Mouse (Mus musculus): ENCODE data around the gene Gm11567. TPM values are rescaled to one million over a fixed set of nuclear protein-coding genes. Genes with fewer than 3 reads are reported as not detected.

The Gm11567 gene
- polyA plus RNA-seq, 1 experiment from 2014 or later, result not detected

DNA sequence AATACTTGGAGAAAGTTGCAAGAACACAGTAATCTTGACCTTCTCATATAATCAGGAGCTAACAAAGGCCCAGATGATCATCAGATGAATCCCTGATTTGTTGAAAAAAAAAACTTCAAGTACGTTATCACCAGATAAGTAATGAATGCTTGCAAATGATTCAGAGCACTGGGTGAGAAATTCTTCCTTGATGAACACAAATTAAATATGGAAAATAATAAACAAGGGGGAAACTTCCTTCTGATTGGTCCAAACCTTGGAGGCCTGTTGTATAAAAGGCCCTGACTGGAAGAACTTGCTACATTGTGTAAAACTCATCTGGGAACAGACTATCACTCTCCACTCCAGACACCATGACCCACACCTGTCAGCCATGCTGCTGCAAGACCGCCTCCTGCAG lies 28.6 kb downstream of the Gm11567 start, which contains the start of gene Krtap31-1:
Gene Krtap31-1, plus strand, starts transcription at position 301 of the 400 bp plus-strand sequence.
- no peak within 1 kb of the TSS for H3K4me3 ChIP-seq (ENCODE audit: low read length)
- H3K4me2 ChIP-seq (ENCODE audit: low read depth, low read length), result no peak within 1 kb of the TSS
- H3K36me3 ChIP-seq (ENCODE audit: control insufficient read depth, insufficient read depth, low read length), result no peaks in the 10 kb centered on the region
- H3K27ac ChIP-seq (ENCODE audit: low read length), result no peak within 1 kb of the TSS
- ATAC-seq (ENCODE audit: low read depth), result no peak
- H3K9ac ChIP-seq (ENCODE audit: low read length), result no peak within 1 kb of the TSS
- no peaks in the 10 kb centered on the region for H3K27me3 ChIP-seq (ENCODE audit: control insufficient read depth, insufficient read depth, low read depth, low read length)
- no peaks in the 10 kb centered on the region for H3K9me3 ChIP-seq (ENCODE audit: control insufficient read depth, low read length)
- 61% methylated on average over 2 of the region's 2 CpGs for WGBS
- no peaks in the 10 kb centered on the region for H3K4me1 ChIP-seq (replicated peaks; ENCODE audit: control insufficient read depth, insufficient read depth, low read length)

DNA sequence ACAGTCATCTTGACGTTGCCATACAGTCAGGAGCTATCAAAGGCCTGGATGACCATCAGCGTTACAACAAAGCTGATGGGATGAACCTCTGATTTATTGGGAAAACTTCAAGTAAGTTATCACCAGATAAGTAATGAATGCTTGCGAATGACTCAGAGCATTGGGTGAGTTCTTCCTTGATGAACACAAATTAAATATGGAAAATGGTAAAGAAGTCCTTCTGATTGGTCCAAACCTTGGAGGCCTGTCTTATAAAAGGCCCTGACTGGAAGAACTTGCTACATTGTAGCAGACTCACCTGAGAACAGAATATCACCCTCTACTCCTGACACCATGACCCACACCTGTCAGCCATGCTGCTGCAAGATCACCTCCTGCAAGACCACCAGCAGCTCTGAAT lies 35.5 kb downstream of the Gm11567 start, which contains the start of gene Gm11565:
Gene Gm11565, plus strand, starts transcription at position 301 of the 400 bp plus-strand sequence.
- H3K4me2 ChIP-seq (ENCODE audit: low read depth, low read length), result no peak within 1 kb of the TSS
- no peaks in the 10 kb centered on the region for H3K27me3 ChIP-seq (ENCODE audit: control insufficient read depth, insufficient read depth, low read depth, low read length)
- no peak within 1 kb of the TSS for H3K27ac ChIP-seq (ENCODE audit: low read length)
- WGBS, result 81% methylated on average over 3 of the region's 3 CpGs
- H3K9me3 ChIP-seq (ENCODE audit: control insufficient read depth, low read length), result no peaks in the 10 kb centered on the region
- H3K9ac ChIP-seq (ENCODE audit: low read length), result no peak within 1 kb of the TSS
- no peaks in the 10 kb centered on the region for H3K36me3 ChIP-seq (ENCODE audit: control insufficient read depth, insufficient read depth, low read length)
- H3K4me1 ChIP-seq (replicated peaks; ENCODE audit: control insufficient read depth, insufficient read depth, low read length), result no peaks in the 10 kb centered on the region
- no peak within 1 kb of the TSS for H3K4me3 ChIP-seq (ENCODE audit: low read length)
- ATAC-seq (ENCODE audit: low read depth), result no peak

Other genes starting within 250 kb of the Gm11567 start
- gene Krtap4-2, start 244.1 kb upstream of the Gm11567 start, polyA plus RNA-seq (2015; fragmentation: Nextera tagmentation; extraction: Ambion mirVana), result not detected in 2 replicates
- gene Krtap4-7, start 235.1 kb upstream of the Gm11567 start, polyA plus RNA-seq (2015; fragmentation: Nextera tagmentation; extraction: Ambion mirVana), result not detected in 2 replicates
- gene Gm11555, start 229.0 kb upstream of the Gm11567 start, polyA plus RNA-seq (2015; fragmentation: Nextera tagmentation; extraction: Ambion mirVana), result not detected in 2 replicates
- not detected in 2 replicates for gene Gm11563, start 220.2 kb upstream of the Gm11567 start, polyA plus RNA-seq (2015; fragmentation: Nextera tagmentation; extraction: Ambion mirVana)
- gene Krtap4-6, start 213.2 kb upstream of the Gm11567 start, polyA plus RNA-seq (2015; fragmentation: Nextera tagmentation; extraction: Ambion mirVana), result not detected in 2 replicates
- gene Gm14190, start 188.4 kb upstream of the Gm11567 start, polyA plus RNA-seq (2015; fragmentation: Nextera tagmentation; extraction: Ambion mirVana), result not detected in 2 replicates
- not detected in 2 replicates for gene Gm14180, start 144.9 kb upstream of the Gm11567 start, polyA plus RNA-seq (2015; fragmentation: Nextera tagmentation; extraction: Ambion mirVana)
- gene Gm11595, start 106.3 kb upstream of the Gm11567 start, polyA plus RNA-seq (2015; fragmentation: Nextera tagmentation; extraction: Ambion mirVana), result not detected in 2 replicates
- gene Krtap4-8, start 98.5 kb upstream of the Gm11567 start, polyA plus RNA-seq (2015; fragmentation: Nextera tagmentation; extraction: Ambion mirVana), result not detected in 2 replicates
- not detected in 2 replicates for gene Krtap4-9, start 94.0 kb upstream of the Gm11567 start, polyA plus RNA-seq (2015; fragmentation: Nextera tagmentation; extraction: Ambion mirVana)
- not detected in 2 replicates for gene Gm11596, start 85.7 kb upstream of the Gm11567 start, polyA plus RNA-seq (2015; fragmentation: Nextera tagmentation; extraction: Ambion mirVana)
- gene Gm11569, start 80.3 kb upstream of the Gm11567 start, polyA plus RNA-seq (2015; fragmentation: Nextera tagmentation; extraction: Ambion mirVana), result not detected in 2 replicates
- not detected in 2 replicates for gene Gm11554, start 74.7 kb upstream of the Gm11567 start, polyA plus RNA-seq (2015; fragmentation: Nextera tagmentation; extraction: Ambion mirVana)
- gene Krtap4-13, start 69.3 kb upstream of the Gm11567 start, polyA plus RNA-seq (2015; fragmentation: Nextera tagmentation; extraction: Ambion mirVana), result not detected in 2 replicates
- not detected in 2 replicates for gene Gm11564, start 63.5 kb upstream of the Gm11567 start, polyA plus RNA-seq (2015; fragmentation: Nextera tagmentation; extraction: Ambion mirVana)
- gene 2300003K06Rik, start 41.1 kb upstream of the Gm11567 start, polyA plus RNA-seq (2015; fragmentation: Nextera tagmentation; extraction: Ambion mirVana), result not detected in 2 replicates
- gene Krtap4-16, start 27.6 kb upstream of the Gm11567 start, polyA plus RNA-seq (2015; fragmentation: Nextera tagmentation; extraction: Ambion mirVana), result not detected in 2 replicates
- not detected in 2 replicates for gene Gm11568, start 21.3 kb upstream of the Gm11567 start, polyA plus RNA-seq (2015; fragmentation: Nextera tagmentation; extraction: Ambion mirVana)
- gene Gm11559, start 14.7 kb upstream of the Gm11567 start, polyA plus RNA-seq (2015; fragmentation: Nextera tagmentation; extraction: Ambion mirVana), result not detected in 2 replicates
- gene Krtap9-1, start 5.8 kb upstream of the Gm11567 start, polyA plus RNA-seq (2015; fragmentation: Nextera tagmentation; extraction: Ambion mirVana), result not detected in 2 replicates
- gene Krtap31-1, start 28.7 kb downstream of the Gm11567 start, polyA plus RNA-seq (2015; fragmentation: Nextera tagmentation; extraction: Ambion mirVana), result not detected in 2 replicates
- gene Gm11565, start 35.6 kb downstream of the Gm11567 start, polyA plus RNA-seq (2015; fragmentation: Nextera tagmentation; extraction: Ambion mirVana), result not detected in 2 replicates
- not detected in 2 replicates for gene Krtap31-2, start 57.1 kb downstream of the Gm11567 start, polyA plus RNA-seq (2015; fragmentation: Nextera tagmentation; extraction: Ambion mirVana)
- not detected in 2 replicates for gene Krtap9-5, start 69.3 kb downstream of the Gm11567 start, polyA plus RNA-seq (2015; fragmentation: Nextera tagmentation; extraction: Ambion mirVana)
- not detected in 2 replicates for gene Krtap29-1, start 99.9 kb downstream of the Gm11567 start, polyA plus RNA-seq (2015; fragmentation: Nextera tagmentation; extraction: Ambion mirVana)
- gene Krtap16-1, start 107.4 kb downstream of the Gm11567 start, polyA plus RNA-seq (2015; fragmentation: Nextera tagmentation; extraction: Ambion mirVana), result not detected in 2 replicates
- 0.83 and 1.2 TPM in 2 replicates for gene Krtap17-1, start 114.8 kb downstream of the Gm11567 start, polyA plus RNA-seq (2015; fragmentation: Nextera tagmentation; extraction: Ambion mirVana)
- not detected in 2 replicates for gene Krt33a, start 137.0 kb downstream of the Gm11567 start, polyA plus RNA-seq (2015; fragmentation: Nextera tagmentation; extraction: Ambion mirVana)
- gene Krt33b, start 150.7 kb downstream of the Gm11567 start, polyA plus RNA-seq (2015; fragmentation: Nextera tagmentation; extraction: Ambion mirVana), result not detected in 2 replicates
- 0.21 and 0.44 TPM in 2 replicates for gene Krt34, start 162.4 kb downstream of the Gm11567 start, polyA plus RNA-seq (2015; fragmentation: Nextera tagmentation; extraction: Ambion mirVana)
- gene Krt31, start 171.4 kb downstream of the Gm11567 start, polyA plus RNA-seq (2015; fragmentation: Nextera tagmentation; extraction: Ambion mirVana), result 0.10 and 0.21 TPM in 2 replicates
- gene Krt32, start 209.0 kb downstream of the Gm11567 start, polyA plus RNA-seq (2015; fragmentation: Nextera tagmentation; extraction: Ambion mirVana), result not detected in 2 replicates
- gene Krt35, start 217.1 kb downstream of the Gm11567 start, polyA plus RNA-seq (2015; fragmentation: Nextera tagmentation; extraction: Ambion mirVana), result not detected in 2 replicates
- gene Krt36, start 226.4 kb downstream of the Gm11567 start, polyA plus RNA-seq (2015; fragmentation: Nextera tagmentation; extraction: Ambion mirVana), result 0.20 TPM in 1 of 2 replicates, not detected in the other
- 4.5 and 8.2 TPM in 2 replicates for gene Krt13, start 242.4 kb downstream of the Gm11567 start, polyA plus RNA-seq (2015; fragmentation: Nextera tagmentation; extraction: Ambion mirVana)